Mouse (Mus musculus): Measurements from ENCODE around the gene Vasp.
A peak's percentile ranks its signal among the peaks of the same experiment; 100 is the strongest.

DNA sequence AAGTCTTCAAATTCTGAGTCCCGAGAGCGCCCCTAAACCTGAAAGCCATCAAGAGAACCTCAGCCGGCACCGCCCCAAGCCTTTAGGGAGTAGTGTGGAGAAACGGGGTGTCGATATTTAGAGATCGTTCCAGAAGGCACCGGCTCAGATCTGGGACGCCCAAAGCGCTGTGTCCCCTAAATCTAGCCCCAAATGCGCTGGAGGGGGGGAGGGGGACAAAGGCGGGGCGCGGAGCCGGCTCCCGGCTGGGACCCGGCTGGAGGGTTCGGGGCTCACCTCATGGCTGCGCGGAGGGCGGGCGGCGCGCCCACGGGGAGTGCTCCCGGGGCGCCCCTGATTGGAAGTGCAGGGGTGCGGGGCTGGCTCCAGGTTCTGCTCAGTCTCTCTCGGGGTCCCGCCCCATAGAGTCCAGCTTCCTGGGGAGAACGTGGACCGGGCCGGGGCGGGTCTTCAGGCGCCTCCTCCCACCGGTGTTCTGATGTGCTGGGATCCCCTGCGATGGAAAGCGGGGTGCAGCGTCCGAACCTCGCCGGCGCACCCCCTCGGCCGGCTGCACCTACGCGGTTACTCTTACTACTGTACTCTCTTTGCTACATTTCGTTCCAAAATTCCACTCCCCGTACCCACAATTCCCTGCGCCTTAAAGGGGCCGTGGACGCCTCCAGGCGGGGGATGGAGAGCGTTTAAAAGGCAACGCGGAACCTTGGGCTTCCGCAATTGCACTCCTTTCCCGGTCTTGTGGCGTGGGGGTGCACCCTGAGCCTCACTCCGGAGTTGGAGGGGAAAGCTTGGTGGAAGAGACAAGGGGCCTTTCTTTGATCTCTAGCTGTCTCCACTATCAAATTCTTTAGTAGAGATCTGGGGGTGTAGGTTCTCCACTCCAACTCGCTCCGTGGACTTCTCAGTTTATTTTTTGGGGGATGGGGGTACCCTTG is at the start of gene Vasp:
- TF ChIP-seq CTCF (IDR thresholded peaks at IDR 0.05; ENCODE audit: extremely low read depth, insufficient read depth, insufficient read length, insufficient replicate concordance) (no peak), POLR2A (IDR thresholded peaks at IDR 0.05; ENCODE audit: low read depth, low read length) (peak; percentile 62)
